Mouse (Mus musculus): ENCODE results near the gene Umodl1. TPM values are rescaled to one million over a fixed set of nuclear protein-coding genes. Genes with fewer than 3 reads are reported as not detected.

The Umodl1 gene
- polyA plus RNA-seq, 1 experiment from 2014 or later = not detected

GRCm38 (mm10) chr17:31028821-31029370 lies 74.5 kb downstream of the Umodl1 start:
- no peak overlapping the region for H3K9ac ChIP-seq
- H3K4me1 ChIP-seq (replicated peaks) = peaks cover 5% of the 10 kb centered on the region; the same call in 1 of the 2 replicates
- no peak overlapping the region for H3K27ac ChIP-seq (replicated peaks)
- no peak overlapping the region for H3K4me2 ChIP-seq
- H3K9me3 ChIP-seq = no peaks in the 10 kb centered on the region
- 80% methylated on average over 9 of the region's 9 CpGs for WGBS
- ATAC-seq (ENCODE audit: low FRiP score, low read depth) = no peak
- H3K4me3 ChIP-seq = no peak overlapping the region
- no peaks in the 10 kb centered on the region for H3K27me3 ChIP-seq
- no peaks in the 10 kb centered on the region for H3K36me3 ChIP-seq

GRCm38 (mm10) chr17:31029407-31029806 lies 75.0 kb downstream of the Umodl1 start:
- Histone ChIP-seq H3K4me1 (replicated peaks) (peaks cover 10% of the 10 kb centered on the region), H3K27me3 (no peaks in the 10 kb centered on the region), H3K9me3 (no peaks in the 10 kb centered on the region), H3K27ac (replicated peaks) (no peak overlapping the region), H3K4me2 (no peak overlapping the region), H3K36me3 (no peaks in the 10 kb centered on the region), H3K9ac (no peak overlapping the region), H3K4me3 (no peak overlapping the region)
- ATAC-seq (ENCODE audit: low FRiP score, low read depth) = no peak
- 92% methylated on average over 4 of the region's 4 CpGs for WGBS

GRCm38 (mm10) chr17:31032341-31032740 lies 77.9 kb downstream of the Umodl1 start:
- no peak overlapping the region for H3K27ac ChIP-seq (replicated peaks)
- 90% methylated on average over 4 of the region's 4 CpGs for WGBS

GRCm38 (mm10) chr17:31033251-31033650 lies 78.8 kb downstream of the Umodl1 start:
- H3K4me2 ChIP-seq = no peak overlapping the region

More at GRCm38 (mm10) chr17:31032341-31032740, 77.9 kb downstream of the Umodl1 start:
- Histone ChIP-seq H3K27me3 (no peaks in the 10 kb centered on the region), H3K36me3 (no peaks in the 10 kb centered on the region), H3K4me3 (no peak overlapping the region), H3K9ac (no peak overlapping the region), H3K4me1 (replicated peaks) (peaks cover 18% of the 10 kb centered on the region), H3K9me3 (no peaks in the 10 kb centered on the region), H3K4me2 (no peak overlapping the region)
- ATAC-seq (ENCODE audit: low FRiP score, low read depth) = no peak

GRCm38 (mm10) chr17:31034165-31034564 lies 79.7 kb downstream of the Umodl1 start:
- Histone ChIP-seq H3K4me2 (no peak overlapping the region), H3K27ac (replicated peaks) (peak overlapping the region; percentile 46), H3K27me3 (no peaks in the 10 kb centered on the region), H3K9ac (no peak overlapping the region), H3K4me1 (replicated peaks) (peaks cover 18% of the 10 kb centered on the region), H3K4me3 (no peak overlapping the region), H3K36me3 (no peaks in the 10 kb centered on the region), H3K9me3 (no peaks in the 10 kb centered on the region)
- peak; percentile 62; the same call in 1 of the 2 replicates for ATAC-seq (ENCODE audit: low FRiP score, low read depth)
- 41% methylated on average over 5 of the region's 5 CpGs for WGBS

More at GRCm38 (mm10) chr17:31033251-31033650, 78.8 kb downstream of the Umodl1 start:
- H3K9ac ChIP-seq = no peak overlapping the region
- no peaks in the 10 kb centered on the region for H3K36me3 ChIP-seq
- no peak for ATAC-seq (ENCODE audit: low FRiP score, low read depth)
- H3K27ac ChIP-seq (replicated peaks) = peak overlapping the region; percentile 46; the same call in 1 of the 2 replicates
- 59% methylated on average over 2 of the region's 2 CpGs for WGBS
- no peak overlapping the region for H3K4me3 ChIP-seq
- no peaks in the 10 kb centered on the region for H3K27me3 ChIP-seq
- peaks cover 18% of the 10 kb centered on the region for H3K4me1 ChIP-seq (replicated peaks)
- H3K9me3 ChIP-seq = no peaks in the 10 kb centered on the region

GRCm38 (mm10) chr17:31034674-31035356 lies 80.4 kb downstream of the Umodl1 start:
- Histone ChIP-seq H3K27me3 (no peaks in the 10 kb centered on the region), H3K4me1 (replicated peaks) (peaks cover 18% of the 10 kb centered on the region), H3K4me2 (no peak overlapping the region), H3K27ac (replicated peaks) (no peak overlapping the region), H3K4me3 (no peak overlapping the region), H3K36me3 (no peaks in the 10 kb centered on the region), H3K9me3 (no peaks in the 10 kb centered on the region), H3K9ac (no peak overlapping the region)
- 91% methylated on average over 9 of the region's 9 CpGs for WGBS
- no peak for ATAC-seq (ENCODE audit: low FRiP score, low read depth)

GRCm38 (mm10) chr17:31036168-31036876 lies 81.9 kb downstream of the Umodl1 start:
- H3K4me3 ChIP-seq = no peak overlapping the region
- no peaks in the 10 kb centered on the region for H3K9me3 ChIP-seq
- peak overlapping the region; percentile 7; the same call in 1 of the 2 replicates for H3K27ac ChIP-seq (replicated peaks)
- peak overlapping the region; percentile 16; the same call in 1 of the 2 replicates for H3K4me2 ChIP-seq
- peaks cover 18% of the 10 kb centered on the region for H3K4me1 ChIP-seq (replicated peaks)
- H3K9ac ChIP-seq = no peak overlapping the region
- no peaks in the 10 kb centered on the region for H3K36me3 ChIP-seq
- WGBS = 62% methylated on average over 22 of the region's 22 CpGs
- ATAC-seq (ENCODE audit: low FRiP score, low read depth) = peak; percentile 80
- no peaks in the 10 kb centered on the region for H3K27me3 ChIP-seq

GRCm38 (mm10) chr17:31037331-31037730 lies 82.9 kb downstream of the Umodl1 start:
- no peaks in the 10 kb centered on the region for H3K36me3 ChIP-seq
- H3K27ac ChIP-seq (replicated peaks) = no peak overlapping the region
- H3K4me1 ChIP-seq (replicated peaks) = peaks cover 18% of the 10 kb centered on the region
- H3K9ac ChIP-seq = no peak overlapping the region
- H3K4me3 ChIP-seq = no peak overlapping the region
- 86% methylated on average over 8 of the region's 8 CpGs for WGBS
- no peak for ATAC-seq (ENCODE audit: low FRiP score, low read depth)
- H3K9me3 ChIP-seq = no peaks in the 10 kb centered on the region
- H3K4me2 ChIP-seq = no peak overlapping the region
- H3K27me3 ChIP-seq = no peaks in the 10 kb centered on the region

GRCm38 (mm10) chr17:31038381-31038780 lies 83.9 kb downstream of the Umodl1 start:
- Histone ChIP-seq H3K4me3 (no peak overlapping the region), H3K36me3 (no peaks in the 10 kb centered on the region), H3K9ac (no peak overlapping the region), H3K9me3 (no peaks in the 10 kb centered on the region), H3K4me2 (no peak overlapping the region), H3K27ac (replicated peaks) (no peak overlapping the region), H3K27me3 (no peaks in the 10 kb centered on the region), H3K4me1 (replicated peaks) (peaks cover 18% of the 10 kb centered on the region)
- no peak for ATAC-seq (ENCODE audit: low FRiP score, low read depth)
- WGBS = 72% methylated on average over 4 of the region's 4 CpGs

GRCm38 (mm10) chr17:31039626-31040025 lies 85.2 kb downstream of the Umodl1 start:
- Histone ChIP-seq H3K4me1 (replicated peaks) (peaks cover 6% of the 10 kb centered on the region), H3K9ac (no peak overlapping the region), H3K4me3 (no peak overlapping the region), H3K27ac (replicated peaks) (no peak overlapping the region), H3K9me3 (no peaks in the 10 kb centered on the region), H3K27me3 (no peaks in the 10 kb centered on the region), H3K36me3 (no peaks in the 10 kb centered on the region), H3K4me2 (no peak overlapping the region)
- ATAC-seq (ENCODE audit: low FRiP score, low read depth) = no peak
- WGBS = 78% methylated on average over 7 of the region's 7 CpGs

- H3K36me3 ChIP-seq = no peaks in the 10 kb centered on the region
- H3K27ac ChIP-seq (replicated peaks) = no peak overlapping the region
- H3K4me3 ChIP-seq = no peak overlapping the region
- 78% methylated on average over 7 of the region's 7 CpGs for WGBS
- no peak overlapping the region for H3K9ac ChIP-seq
- no peak for ATAC-seq (ENCODE audit: low FRiP score, low read depth)
- peaks cover 6% of the 10 kb centered on the region for H3K4me1 ChIP-seq (replicated peaks)
- H3K9me3 ChIP-seq = no peaks in the 10 kb centered on the region
- no peak overlapping the region for H3K4me2 ChIP-seq
- H3K27me3 ChIP-seq = no peaks in the 10 kb centered on the region
Observed at GRCm38 (mm10) chr17:31040421-31040820, 86.0 kb downstream of the Umodl1 start.

- H3K4me2 ChIP-seq = no peak overlapping the region
- no peaks in the 10 kb centered on the region for H3K27me3 ChIP-seq
- no peaks in the 10 kb centered on the region for H3K4me1 ChIP-seq (replicated peaks)
- H3K27ac ChIP-seq (replicated peaks) = no peak overlapping the region
- ATAC-seq (ENCODE audit: low FRiP score, low read depth) = no peak
- H3K36me3 ChIP-seq = no peaks in the 10 kb centered on the region
- H3K9ac ChIP-seq = no peak overlapping the region
- H3K9me3 ChIP-seq = no peaks in the 10 kb centered on the region
- 55% methylated on average over 2 of the region's 2 CpGs for WGBS
- H3K4me3 ChIP-seq = no peak overlapping the region
Observed at GRCm38 (mm10) chr17:31042751-31043150, 88.3 kb downstream of the Umodl1 start.

Data from hindbrain, embryonic 15.5 days (tissue).